Mouse (Mus musculus): ENCODE data around the gene March8. TPM values are rescaled to one million over a fixed set of nuclear protein-coding genes. Genes with fewer than 3 reads are reported as not detected.
A peak's percentile ranks its signal among the peaks of the same experiment; 100 is the strongest.

Gene March8
- polyA plus RNA-seq, 1 experiment from 2014 or later: 31.9 TPM

DNA sequence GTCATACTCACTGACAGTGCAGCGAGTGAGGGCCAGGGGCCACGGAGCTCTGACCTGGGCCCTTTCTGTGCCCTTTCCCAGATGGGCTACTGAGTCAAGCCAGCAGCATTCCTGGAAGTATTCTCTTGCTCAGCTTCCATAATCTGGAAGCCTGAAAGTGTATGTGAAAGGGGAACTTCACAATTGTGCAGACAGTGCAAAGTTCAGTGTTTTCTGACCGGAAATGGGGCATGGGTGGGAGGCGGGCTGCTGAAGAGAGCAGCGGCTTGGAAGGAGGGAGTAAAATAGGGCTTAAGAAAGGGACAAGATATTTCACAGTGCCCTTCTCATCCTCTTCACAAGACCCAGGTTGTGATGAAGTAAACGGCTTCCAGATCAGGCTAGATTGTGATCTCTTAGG, 101.7 kb downstream of the March8 start:
- no peak overlapping the region for H3K9ac ChIP-seq (ENCODE audit: low read depth, low read length)
- no peak overlapping the region for H3K27ac ChIP-seq (ENCODE audit: low read depth, low read length)
- no peak for ATAC-seq (replicated peaks; ENCODE audit: insufficient number of reproducible peaks, low FRiP score, low TSS enrichment)
- H3K36me3 ChIP-seq (ENCODE audit: control insufficient read depth, insufficient read depth, low read length): no peaks in the 10 kb centered on the region
- 78% methylated on average over 6 of the region's 6 CpGs for WGBS (ENCODE audit: insufficient replicate concordance)
- H3K4me2 ChIP-seq: no peak overlapping the region
- H3K4me1 ChIP-seq (ENCODE audit: control insufficient read depth, insufficient read depth, low read length): 0 out of 2 replicates have a peak, but pooled peaks cover 4% of the 10 kb centered on the region
- no peaks in the 10 kb centered on the region for H3K27me3 ChIP-seq (ENCODE audit: control insufficient read depth, insufficient read depth, low read length)
- H3K4me3 ChIP-seq (ENCODE audit: low read depth, low read length): no peak overlapping the region
- H3K9me3 ChIP-seq (replicated peaks; ENCODE audit: control insufficient read depth, low read length): peaks cover 3% of the 10 kb centered on the region

DNA sequence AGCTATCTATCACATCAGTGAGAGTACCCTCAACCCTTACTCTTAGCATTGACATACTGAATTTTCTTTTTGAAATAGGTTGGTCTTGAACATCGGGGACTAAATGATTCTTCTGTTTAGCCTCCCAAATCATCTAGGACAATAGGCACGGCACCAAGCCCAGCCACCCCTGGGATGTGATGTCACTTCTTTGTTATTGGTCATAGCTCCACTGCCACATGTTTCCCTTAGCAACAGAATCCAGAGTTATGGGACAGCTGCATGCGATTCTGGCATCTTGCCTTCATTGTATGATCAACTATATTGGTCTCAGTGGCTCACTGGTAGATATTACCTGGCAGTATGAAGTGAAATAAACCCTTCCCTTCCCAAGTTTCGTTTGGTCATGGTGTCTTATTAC, 102.6 kb downstream of the March8 start:
- 0 out of 2 replicates have a peak overlapping the region, but pooled peaks have one; percentile 50 for H3K27ac ChIP-seq (ENCODE audit: low read depth, low read length)

DNA sequence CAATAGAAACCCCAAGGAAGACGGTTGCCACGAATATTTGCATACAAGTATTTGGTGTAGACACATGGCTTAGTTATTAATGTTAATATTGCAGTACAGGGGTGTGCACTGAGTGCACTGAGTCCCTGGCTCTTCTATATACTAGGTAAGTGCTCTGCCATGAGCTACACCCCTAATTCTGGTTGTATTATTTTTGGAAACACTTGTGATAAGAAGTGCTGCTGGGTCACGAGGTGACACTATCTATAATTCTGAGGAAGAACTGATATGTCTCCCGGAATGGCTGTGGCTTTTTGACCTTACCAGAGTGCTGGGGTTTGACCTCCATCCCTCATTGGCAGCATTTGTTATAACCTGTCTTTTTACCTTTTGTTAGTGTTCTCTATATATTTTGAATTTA, 103.0 kb downstream of the March8 start:
- WGBS (ENCODE audit: insufficient replicate concordance): 49% methylated on average over 4 of the region's 4 CpGs
- Histone ChIP-seq H3K9ac (ENCODE audit: low read depth, low read length) (no peak overlapping the region), H3K27me3 (ENCODE audit: control insufficient read depth, insufficient read depth, low read length) (no peaks in the 10 kb centered on the region), H3K4me2 (no peak overlapping the region), H3K36me3 (ENCODE audit: control insufficient read depth, insufficient read depth, low read length) (no peaks in the 10 kb centered on the region), H3K9me3 (replicated peaks; ENCODE audit: control insufficient read depth, low read length) (peaks cover 3% of the 10 kb centered on the region), H3K27ac (ENCODE audit: low read depth, low read length) (0 out of 2 replicates have a peak overlapping the region, but pooled peaks have one; percentile 50), H3K4me3 (ENCODE audit: low read depth, low read length) (no peak overlapping the region), H3K4me1 (ENCODE audit: control insufficient read depth, insufficient read depth, low read length) (0 out of 2 replicates have a peak, but pooled peaks cover 4% of the 10 kb centered on the region)
- no peak for ATAC-seq (replicated peaks; ENCODE audit: insufficient number of reproducible peaks, low FRiP score, low TSS enrichment)

More for the DNA sequence above, 102.6 kb downstream of the March8 start:
- Histone ChIP-seq H3K4me1 (ENCODE audit: control insufficient read depth, insufficient read depth, low read length) (0 out of 2 replicates have a peak, but pooled peaks cover 4% of the 10 kb centered on the region), H3K4me3 (ENCODE audit: low read depth, low read length) (no peak overlapping the region), H3K9ac (ENCODE audit: low read depth, low read length) (no peak overlapping the region), H3K9me3 (replicated peaks; ENCODE audit: control insufficient read depth, low read length) (peaks cover 3% of the 10 kb centered on the region), H3K27me3 (ENCODE audit: control insufficient read depth, insufficient read depth, low read length) (no peaks in the 10 kb centered on the region), H3K36me3 (ENCODE audit: control insufficient read depth, insufficient read depth, low read length) (no peaks in the 10 kb centered on the region), H3K4me2 (no peak overlapping the region)
- 62% methylated on average over 4 of the region's 4 CpGs for WGBS (ENCODE audit: insufficient replicate concordance)
- ATAC-seq (replicated peaks; ENCODE audit: insufficient number of reproducible peaks, low FRiP score, low TSS enrichment): no peak

DNA sequence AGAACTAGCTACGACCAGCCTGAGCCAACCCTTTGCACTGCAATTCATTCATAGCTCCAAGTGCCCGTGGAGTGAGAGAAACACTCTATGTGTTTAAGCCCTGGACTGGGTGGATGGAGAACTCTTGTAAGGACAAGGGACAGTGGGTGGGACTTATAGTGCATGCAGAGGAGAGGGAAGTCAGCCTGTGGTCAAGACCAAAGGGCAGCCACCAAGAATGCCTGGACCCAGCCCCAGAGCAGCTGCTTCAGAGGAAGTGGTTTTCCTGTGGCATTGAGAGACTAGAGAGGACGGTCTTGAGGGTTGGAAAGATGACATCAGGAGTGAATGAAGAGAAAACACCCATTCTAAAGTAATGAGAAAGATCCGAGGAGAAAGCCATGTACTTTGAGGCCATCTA, 118.0 kb downstream of the March8 start:
- Histone ChIP-seq H3K4me1 (ENCODE audit: control insufficient read depth, insufficient read depth, low read length) (no peaks in the 10 kb centered on the region), H3K4me3 (ENCODE audit: low read depth, low read length) (no peak overlapping the region), H3K9ac (ENCODE audit: low read depth, low read length) (no peak overlapping the region), H3K27me3 (ENCODE audit: control insufficient read depth, insufficient read depth, low read length) (peaks cover 3% of the 10 kb centered on the region), H3K27ac (ENCODE audit: low read depth, low read length) (no peak overlapping the region), H3K4me2 (no peak overlapping the region), H3K9me3 (replicated peaks; ENCODE audit: control insufficient read depth, low read length) (no peaks in the 10 kb centered on the region), H3K36me3 (ENCODE audit: control insufficient read depth, insufficient read depth, low read length) (no peaks in the 10 kb centered on the region)
- ATAC-seq (replicated peaks; ENCODE audit: insufficient number of reproducible peaks, low FRiP score, low TSS enrichment): no peak
- 70% methylated on average over 4 of the region's 4 CpGs for WGBS (ENCODE audit: insufficient replicate concordance)

DNA sequence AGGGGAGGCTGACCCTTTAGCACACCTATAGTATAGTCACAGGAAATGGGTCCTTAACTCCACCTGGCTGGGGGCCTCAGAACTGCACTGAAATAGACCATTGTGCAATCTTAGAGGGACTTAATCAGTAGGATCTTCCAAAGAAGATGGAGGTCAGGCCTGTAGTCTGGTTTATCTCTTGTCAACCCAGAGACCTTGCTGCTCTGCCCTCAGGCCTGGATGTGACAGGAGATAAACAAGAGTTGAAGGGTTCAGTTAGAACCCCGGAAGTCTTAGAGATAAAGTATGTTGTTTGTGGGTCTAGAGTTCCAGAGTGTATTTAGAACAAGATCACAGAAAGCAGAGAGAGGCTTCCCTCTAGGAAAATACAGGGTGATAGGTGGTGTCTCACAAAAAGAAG, 118.7 kb downstream of the March8 start:
- H3K9me3 ChIP-seq (replicated peaks; ENCODE audit: control insufficient read depth, low read length): no peaks in the 10 kb centered on the region
- 15% methylated on average over 1 of the region's 1 CpGs for WGBS (ENCODE audit: insufficient replicate concordance)
- H3K4me2 ChIP-seq: no peak overlapping the region
- no peaks in the 10 kb centered on the region for H3K36me3 ChIP-seq (ENCODE audit: control insufficient read depth, insufficient read depth, low read length)
- H3K27me3 ChIP-seq (ENCODE audit: control insufficient read depth, insufficient read depth, low read length): peaks cover 7% of the 10 kb centered on the region
- H3K4me3 ChIP-seq (ENCODE audit: low read depth, low read length): no peak overlapping the region
- H3K27ac ChIP-seq (ENCODE audit: low read depth, low read length): no peak overlapping the region
- no peak for ATAC-seq (replicated peaks; ENCODE audit: insufficient number of reproducible peaks, low FRiP score, low TSS enrichment)
- no peaks in the 10 kb centered on the region for H3K4me1 ChIP-seq (ENCODE audit: control insufficient read depth, insufficient read depth, low read length)
- no peak overlapping the region for H3K9ac ChIP-seq (ENCODE audit: low read depth, low read length)

DNA sequence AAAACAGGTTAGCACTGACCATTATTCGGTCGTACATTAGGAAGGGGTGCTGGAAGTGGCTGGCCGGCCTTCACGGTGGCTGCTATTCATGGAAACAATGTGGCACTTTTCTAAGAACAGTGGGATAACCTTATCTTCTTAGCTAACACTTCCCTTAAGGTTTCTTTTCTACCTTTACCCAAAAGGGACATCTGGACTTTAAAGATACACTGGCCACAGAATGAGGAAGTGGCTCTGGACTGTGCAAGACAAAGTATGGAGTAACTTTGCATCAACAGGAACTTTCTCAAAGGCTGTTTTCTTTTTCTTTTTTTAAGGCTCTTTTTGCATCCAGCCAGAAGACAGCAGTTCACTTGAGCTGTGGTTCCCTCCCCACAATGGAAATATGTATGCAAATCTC, 120.9 kb downstream of the March8 start:
- Histone ChIP-seq H3K27me3 (ENCODE audit: control insufficient read depth, insufficient read depth, low read length) (peaks cover 16% of the 10 kb centered on the region), H3K4me3 (ENCODE audit: low read depth, low read length) (no peak overlapping the region), H3K9me3 (replicated peaks; ENCODE audit: control insufficient read depth, low read length) (no peaks in the 10 kb centered on the region), H3K4me2 (no peak overlapping the region), H3K27ac (ENCODE audit: low read depth, low read length) (no peak overlapping the region), H3K9ac (ENCODE audit: low read depth, low read length) (no peak overlapping the region), H3K36me3 (ENCODE audit: control insufficient read depth, insufficient read depth, low read length) (no peaks in the 10 kb centered on the region), H3K4me1 (ENCODE audit: control insufficient read depth, insufficient read depth, low read length) (no peaks in the 10 kb centered on the region)
- WGBS (ENCODE audit: insufficient replicate concordance): 60% methylated on average over 4 of the region's 4 CpGs
- no peak for ATAC-seq (replicated peaks; ENCODE audit: insufficient number of reproducible peaks, low FRiP score, low TSS enrichment)

Other genes starting within 250 kb of the March8 start
- gene Tmcc1, start 144.5 kb upstream of the March8 start, polyA plus RNA-seq (2014; fragmentation: Nextera tagmentation; extraction: Ambion mirVana): 12.2 and 15.0 TPM in 2 replicates
- gene Washc2, start 130.0 kb upstream of the March8 start, polyA plus RNA-seq (2014; fragmentation: Nextera tagmentation; extraction: Ambion mirVana): 31.1 and 40.2 TPM in 2 replicates
- 4.5 and 6.3 TPM in 2 replicates for gene Zfand4, start 73.8 kb upstream of the March8 start, polyA plus RNA-seq (2014; fragmentation: Nextera tagmentation; extraction: Ambion mirVana)
- gene Alox5, start 123.2 kb downstream of the March8 start, polyA plus RNA-seq (2014; fragmentation: Nextera tagmentation; extraction: Ambion mirVana): 2.7 and 4.3 TPM in 2 replicates
- not detected in 2 replicates for gene Olfr211, start 151.1 kb downstream of the March8 start, polyA plus RNA-seq (2014; fragmentation: Nextera tagmentation; extraction: Ambion mirVana)
- gene Olfr212, start 168.5 kb downstream of the March8 start, polyA plus RNA-seq (2014; fragmentation: Nextera tagmentation; extraction: Ambion mirVana): 0.17 TPM in 1 of 2 replicates, not detected in the other
- not detected in 2 replicates for gene Olfr213, start 200.4 kb downstream of the March8 start, polyA plus RNA-seq (2014; fragmentation: Nextera tagmentation; extraction: Ambion mirVana)
- gene Gm5580, start 213.1 kb downstream of the March8 start, polyA plus RNA-seq (2014; fragmentation: Nextera tagmentation; extraction: Ambion mirVana): 0.39 TPM in 2 replicates
- not detected in 2 replicates for gene Olfr214, start 216.2 kb downstream of the March8 start, polyA plus RNA-seq (2014; fragmentation: Nextera tagmentation; extraction: Ambion mirVana)
- gene Olfr215, start 246.2 kb downstream of the March8 start, polyA plus RNA-seq (2014; fragmentation: Nextera tagmentation; extraction: Ambion mirVana): not detected in 2 replicates